Mouse (Mus musculus): ENCODE measurements around the gene Cmss1.

The Cmss1 gene

GRCm38 (mm10) chr16:57473415-57474085 is 133.1 kb downstream of the Cmss1 start:
- DNase-seq (ENCODE audit: low spot score), result no peak

- no peak for DNase-seq (ENCODE audit: low spot score)
Observed at GRCm38 (mm10) chr16:57471071-57471470, 135.6 kb downstream of the Cmss1 start.

GRCm38 (mm10) chr16:57470286-57470830 is 136.3 kb downstream of the Cmss1 start:
- DNase-seq (ENCODE audit: low spot score), result no peak

- DNase-seq (ENCODE audit: low spot score), result no peak
Observed at GRCm38 (mm10) chr16:57469869-57470268, 136.8 kb downstream of the Cmss1 start.

GRCm38 (mm10) chr16:57469301-57469700 is 137.4 kb downstream of the Cmss1 start:
- DNase-seq (ENCODE audit: low spot score), result no peak

- DNase-seq (ENCODE audit: low spot score), result no peak
Observed at GRCm38 (mm10) chr16:57465386-57465913, 141.2 kb downstream of the Cmss1 start.

GRCm38 (mm10) chr16:57456003-57456402 is 150.7 kb downstream of the Cmss1 start:
- DNase-seq (ENCODE audit: low spot score), result no peak

- no peak for DNase-seq (ENCODE audit: low spot score)
Observed at GRCm38 (mm10) chr16:57455573-57455972, 151.1 kb downstream of the Cmss1 start.

- DNase-seq (ENCODE audit: low spot score), result no peak
Observed at GRCm38 (mm10) chr16:57454106-57454763, 152.4 kb downstream of the Cmss1 start.

GRCm38 (mm10) chr16:57453009-57453408 is 153.7 kb downstream of the Cmss1 start:
- no peak for DNase-seq (ENCODE audit: low spot score)

GRCm38 (mm10) chr16:57445096-57446094 is 161.3 kb downstream of the Cmss1 start:
- no peak for DNase-seq (ENCODE audit: low spot score)

- no peak for DNase-seq (ENCODE audit: low spot score)
Observed at GRCm38 (mm10) chr16:57440706-57441437, 165.8 kb downstream of the Cmss1 start.

- DNase-seq (ENCODE audit: low spot score), result no peak
Observed at GRCm38 (mm10) chr16:57439206-57439605, 167.5 kb downstream of the Cmss1 start.

- DNase-seq (ENCODE audit: low spot score), result no peak
Observed at GRCm38 (mm10) chr16:57438288-57438685, 168.4 kb downstream of the Cmss1 start.

- DNase-seq (ENCODE audit: low spot score), result no peak
Observed at GRCm38 (mm10) chr16:57437523-57438287, 169.0 kb downstream of the Cmss1 start.

- DNase-seq (ENCODE audit: low spot score), result no peak
Observed at GRCm38 (mm10) chr16:57434640-57435039, 172.0 kb downstream of the Cmss1 start.

- no peak for DNase-seq (ENCODE audit: low spot score)
Observed at GRCm38 (mm10) chr16:57433671-57434070, 173.0 kb downstream of the Cmss1 start.

GRCm38 (mm10) chr16:57433173-57433572 is 173.5 kb downstream of the Cmss1 start:
- no peak for DNase-seq (ENCODE audit: low spot score)

GRCm38 (mm10) chr16:57431294-57431693 is 175.4 kb downstream of the Cmss1 start:
- no peak for DNase-seq (ENCODE audit: low spot score)

- DNase-seq (ENCODE audit: low spot score), result no peak
Observed at GRCm38 (mm10) chr16:57428977-57429376, 177.7 kb downstream of the Cmss1 start.

Measured in ovary, postnatal 10 days (tissue).